Mouse (Mus musculus): ENCODE measurements around the gene Zbed5.

- no peak for TF ChIP-seq POLR2A (IDR thresholded peaks at IDR 0.05; ENCODE audit: insufficient read length, low read depth)
- TF ChIP-seq CEBPB (IDR thresholded peaks at IDR 0.05; ENCODE audit: insufficient read depth, poor library complexity, severe bottlenecking) = no peak
- TF ChIP-seq USF1 (IDR thresholded peaks at IDR 0.05; ENCODE audit: low read depth) = no peak
- TF ChIP-seq MAX (IDR thresholded peaks at IDR 0.05; ENCODE audit: low read depth) = no peak
- TF ChIP-seq POLR2AphosphoS2 (IDR thresholded peaks at IDR 0.05; ENCODE audit: insufficient read length, low read depth) = no peak
Measured at GRCm38 (mm10) chr5:129943402-129943801, 47.9 kb downstream of the Zbed5 start.

All from myocyte (in vitro differentiated cells).